Mouse (Mus musculus) T-cell, adult 66 days (primary cell): ENCODE results near the gene Ddx27. TPM values are rescaled to one million over a fixed set of nuclear protein-coding genes. Genes with fewer than 3 reads are reported as not detected.

Source experiments
- total RNA-seq, 2 experiments: library from RNA; stranded (reverse); gene quantifications; 3 replicates in 1 of 2; 4 replicates in 1 of 2; pipeline ENCODE4 v1.2.4; 2023

Gene Ddx27
- 100 to 1,000 TPM; 119 to 128 TPM for total RNA-seq

GRCm38 (mm10) chr2:167014702-167015381 lies at the start of gene Ddx27:
Ddx27 (plus strand) TSS chr2:167015193.

GRCm38 (mm10) chr2:166995796-166996532 lies 19.0 kb upstream of the Ddx27 start, which contains the start of gene Stau1:
Stau1 (minus strand) TSS chr2:166996299.

DNA sequence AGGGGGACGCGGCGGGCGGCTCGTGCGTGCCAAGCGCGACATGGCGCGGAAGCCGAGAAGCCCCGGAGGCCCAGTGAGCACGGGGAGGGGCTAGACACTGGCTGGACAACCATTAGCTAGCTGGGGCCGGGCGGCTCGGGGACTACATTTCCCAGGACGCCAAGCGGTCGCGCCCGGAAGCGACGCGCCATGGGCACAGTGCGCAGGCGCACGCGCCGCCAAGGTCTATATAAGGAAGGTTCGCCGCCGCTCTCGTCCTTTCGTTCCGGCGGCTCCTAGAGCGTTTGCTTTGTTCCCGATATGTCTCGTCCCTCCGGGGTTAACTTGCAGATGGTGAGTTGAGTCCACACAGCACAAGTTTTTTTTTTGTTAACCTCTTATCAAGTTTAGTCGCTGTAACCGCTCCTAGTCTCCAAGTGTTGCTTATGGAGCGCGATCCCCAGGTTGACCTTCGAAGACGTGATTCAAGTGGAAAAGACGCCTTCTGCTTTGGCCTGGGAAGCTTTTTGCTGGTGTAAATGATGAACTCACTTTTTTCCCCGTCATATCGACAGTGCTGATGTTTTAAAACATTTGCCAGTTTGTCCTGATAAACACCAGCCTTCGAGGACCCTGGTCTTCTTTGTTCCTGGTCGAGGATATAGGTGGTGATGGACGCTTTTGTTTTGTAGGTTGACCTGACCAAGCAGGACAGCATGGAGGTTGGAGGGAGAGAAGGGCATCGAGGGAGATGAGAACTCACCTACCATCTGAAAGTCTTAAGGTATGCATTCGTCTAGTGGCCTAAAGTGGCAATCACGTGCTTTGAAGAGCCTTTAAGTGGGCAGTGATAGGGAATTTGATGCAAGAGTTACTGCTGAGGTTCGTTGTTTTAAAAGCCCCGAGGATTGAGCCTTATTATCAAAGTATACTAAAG lies 48.2 kb downstream of the Ddx27 start, which contains the start of gene Znfx1:
Znfx1 (minus strand) TSS at position 51 of the 916 bp plus-strand sequence.

Other genes with a start within 250 kb of the Ddx27 start
- 10 to 100 TPM; 10.5 to 12.6 TPM for gene Trp53rkb, start 222.7 kb upstream of the Ddx27 start, total RNA-seq
- gene Arfgef2, start 209.6 kb upstream of the Ddx27 start, total RNA-seq, result 10 to 100 TPM; 36.2 to 45.8 TPM
- gene Cse1l, start 109.2 kb upstream of the Ddx27 start, total RNA-seq, result 10 to 100 TPM; 57.4 to 64.4 TPM
- 10 to 100 TPM; 59.0 to 64.2 TPM for gene Stau1, start 18.9 kb upstream of the Ddx27 start, total RNA-seq
- gene Znfx1, start 47.8 kb downstream of the Ddx27 start, total RNA-seq, result 10 to 100 TPM; 72.9 to 78.4 TPM
- gene Kcnb1, start 175.0 kb downstream of the Ddx27 start, total RNA-seq, result under 1 TPM in 1 of 2 experiments, not detected in 1; 0.30 TPM
- gene Ptgis, start 225.4 kb downstream of the Ddx27 start, total RNA-seq, result not detected